Mouse (Mus musculus) embryonic facial prominence, embryonic 11.5 days (tissue): ENCODE data around the gene Rasgef1b. TPM values are rescaled to one million over a fixed set of nuclear protein-coding genes. Genes with fewer than 3 reads are reported as not detected.

Source experiments
- ATAC-seq: fragments of 200-750 bp; cut with Nextera tagmentation; replicated peaks from 2 replicates; pipeline ENCODE4 v1.8.0; 2017; ENCODE audit warnings: low read depth; ENCODE audit not compliant: insufficient number of reproducible peaks, low FRiP score, low TSS enrichment
- DNase-seq: peaks from one replicate; pipeline ENCODE4 v3.0.0-alpha.2; 2015; ENCODE audit warnings: low spot score
- H3K27ac ChIP-seq: fragments of 300-500 bp; sonication (generic); replicated peaks from 2 replicates; pipeline ENCODE4 v1.5.1; 2014; ENCODE audit warnings: mild to moderate bottlenecking, low read depth, low read length, control low read depth
- H3K27me3 ChIP-seq: fragments of 300-500 bp; sonication (generic); 2 replicates; pipeline ENCODE4 v1.6.1; 2014; ENCODE audit warnings: mild to moderate bottlenecking, low read length, moderate library complexity, mixed read lengths; ENCODE audit not compliant: control insufficient read depth, insufficient read depth
- H3K36me3 ChIP-seq: fragments of 300-500 bp; sonication (generic); replicated peaks from 2 replicates; pipeline ENCODE4 v1.6.1; 2014; ENCODE audit warnings: low read depth, mild to moderate bottlenecking, low read length, moderate library complexity, mixed read lengths; ENCODE audit not compliant: control insufficient read depth, insufficient read depth
- H3K4me1 ChIP-seq: fragments of 300-500 bp; sonication (generic); 2 replicates; pipeline ENCODE4 v1.6.1; 2014; ENCODE audit warnings: low read length, mixed read lengths; ENCODE audit not compliant: control insufficient read depth, insufficient read depth
- H3K4me2 ChIP-seq: fragments of 300-500 bp; sonication (generic); 2 replicates; pipeline ENCODE4 v1.6.1; 2014; ENCODE audit warnings: low read depth, mild to moderate bottlenecking, control low read depth, low read length, moderate library complexity
- H3K4me3 ChIP-seq: fragments of 300-500 bp; sonication (generic); 2 replicates; pipeline ENCODE4 v1.5.1; 2014; ENCODE audit warnings: low read depth, low read length, control low read depth
- H3K9ac ChIP-seq: fragments of 300-500 bp; sonication (generic); replicated peaks from 2 replicates; pipeline ENCODE4 v1.6.1; 2014; ENCODE audit warnings: mild to moderate bottlenecking, control low read depth, low read length
- H3K9me3 ChIP-seq: fragments of 300-500 bp; sonication (generic); replicated peaks from 2 replicates; pipeline ENCODE4 v1.6.1; 2016; ENCODE audit warnings: mild to moderate bottlenecking, low read length, inconsistent platforms, mixed read lengths; ENCODE audit not compliant: control insufficient read depth
- WGBS: fragments of 180-500 bp; shearing (Covaris S2); extraction: QIAGEN DNeasy Blood & Tissue Kit; methylation state at CpG from one replicate; pipeline ENCODE4 v1.1.7; 2014; 5-methylcytosine and 5-hydroxymethylcytosine counted together
- polyA plus RNA-seq: library from polyadenylated mRNA; unstranded; fragments of >200 nt; fragmentation: Nextera tagmentation; extraction: Ambion mirVana; gene quantifications from 2 replicates; pipeline ENCODE4 v1.2.1, GENCODE M21; 2014

Rasgef1b gene
- polyA plus RNA-seq, 1 experiment from 2014 or later = 14.2 TPM

DNA sequence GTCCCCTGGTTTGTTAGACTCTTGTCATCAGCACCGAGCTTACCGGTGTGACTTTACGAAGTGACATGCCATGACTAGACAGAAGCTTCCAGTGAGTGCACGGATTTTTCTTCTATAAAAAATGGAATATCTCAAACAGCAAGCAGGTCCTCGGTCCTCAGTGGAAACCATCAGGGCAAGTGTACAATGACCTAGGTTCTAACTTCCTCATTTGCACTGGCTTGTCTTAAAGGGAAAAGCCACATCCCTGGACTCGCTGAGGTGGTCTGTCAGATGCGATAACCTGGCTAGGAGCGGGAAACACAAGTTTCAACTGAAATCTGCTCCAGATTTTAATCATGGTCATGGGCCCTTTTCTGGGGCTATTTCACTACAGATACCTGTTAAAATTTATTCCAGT lies 450.5 kb downstream of the Rasgef1b start:
- H3K4me3 ChIP-seq = no peak overlapping the region
- no peak overlapping the region for H3K27ac ChIP-seq
- 90% methylated on average over 8 of the region's 8 CpGs for WGBS
- DNase-seq (no peak), ATAC-seq (no peak)
- H3K4me2 ChIP-seq = no peak overlapping the region
- no peaks in the 10 kb centered on the region for H3K9me3 ChIP-seq
- no peak overlapping the region for H3K9ac ChIP-seq
- H3K4me1 ChIP-seq = peaks cover 3% of the 10 kb centered on the region; the same call in 1 of the 2 replicates
- H3K36me3 ChIP-seq = no peaks in the 10 kb centered on the region
- no peaks in the 10 kb centered on the region for H3K27me3 ChIP-seq

- no peak overlapping the region for H3K4me3 ChIP-seq
- no peaks in the 10 kb centered on the region for H3K36me3 ChIP-seq
- H3K27me3 ChIP-seq = no peaks in the 10 kb centered on the region
- no peak for DNase-seq
- H3K4me1 ChIP-seq = peaks cover 3% of the 10 kb centered on the region; the same call in 1 of the 2 replicates
- no peak overlapping the region for H3K9ac ChIP-seq
- ATAC-seq = no peak
- no peaks in the 10 kb centered on the region for H3K9me3 ChIP-seq
- no peak overlapping the region for H3K27ac ChIP-seq
- WGBS = 86% methylated on average over 9 of the region's 9 CpGs
- H3K4me2 ChIP-seq = no peak overlapping the region
Measured at GRCm38 (mm10) chr5:99277536-99277935, 451.3 kb downstream of the Rasgef1b start.

DNA sequence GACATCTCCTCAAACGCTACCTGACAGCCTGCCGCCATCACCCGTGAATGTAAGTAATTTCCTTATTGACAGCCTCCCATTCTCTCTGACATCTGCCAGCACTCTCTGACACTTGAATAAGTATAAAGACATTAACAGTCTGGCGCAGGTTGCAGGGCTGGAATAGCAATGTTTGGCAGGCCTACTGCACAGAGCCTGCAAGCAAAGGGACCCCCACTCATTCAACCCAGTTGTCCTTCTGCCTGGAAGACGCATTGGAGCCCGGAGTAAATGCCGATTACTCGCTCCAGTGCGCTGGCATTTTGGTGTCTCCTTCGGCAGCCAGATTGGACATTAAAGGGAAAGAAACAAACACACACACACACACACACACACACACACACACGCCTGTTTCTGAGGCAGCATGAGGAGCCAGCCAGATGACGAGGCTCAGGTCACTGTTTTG lies 454.7 kb downstream of the Rasgef1b start:
- Histone ChIP-seq H3K27ac (no peak overlapping the region), H3K4me1 (peaks cover 3% of the 10 kb centered on the region; the same call in 1 of the 2 replicates), H3K4me3 (no peak overlapping the region), H3K27me3 (no peaks in the 10 kb centered on the region), H3K36me3 (no peaks in the 10 kb centered on the region), H3K9me3 (no peaks in the 10 kb centered on the region), H3K4me2 (no peak overlapping the region), H3K9ac (no peak overlapping the region)
- DNase-seq (peak; percentile 12), ATAC-seq (peak; percentile 84)
- 63% methylated on average over 12 of the region's 12 CpGs for WGBS

DNA sequence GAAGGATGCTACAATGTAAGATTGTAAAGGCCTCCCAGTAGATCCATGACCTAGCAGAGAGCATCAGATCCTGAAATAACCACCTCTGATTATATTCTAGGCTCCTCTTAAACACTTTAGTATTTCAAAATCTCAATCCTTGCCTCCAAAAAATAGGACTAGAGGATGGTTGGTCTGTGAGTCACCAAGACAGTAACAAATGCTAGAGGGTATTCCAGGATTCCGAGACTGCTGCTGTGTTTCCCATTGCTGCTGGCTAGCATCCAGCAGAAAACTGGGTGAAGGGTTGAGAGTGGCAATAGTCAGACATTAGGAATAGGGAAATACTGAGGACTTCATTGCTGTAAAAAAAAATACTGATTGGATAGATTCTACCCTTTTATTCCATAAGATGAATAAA lies 457.3 kb downstream of the Rasgef1b start:
- WGBS = 93% methylated on average over 1 of the region's 1 CpGs
- Histone ChIP-seq H3K4me3 (no peak overlapping the region), H3K9ac (no peak overlapping the region), H3K27ac (no peak overlapping the region), H3K9me3 (no peaks in the 10 kb centered on the region), H3K4me1 (peaks cover 3% of the 10 kb centered on the region; the same call in 1 of the 2 replicates), H3K4me2 (no peak overlapping the region), H3K36me3 (no peaks in the 10 kb centered on the region), H3K27me3 (no peaks in the 10 kb centered on the region)
- no peak for DNase-seq
- ATAC-seq = no peak

DNA sequence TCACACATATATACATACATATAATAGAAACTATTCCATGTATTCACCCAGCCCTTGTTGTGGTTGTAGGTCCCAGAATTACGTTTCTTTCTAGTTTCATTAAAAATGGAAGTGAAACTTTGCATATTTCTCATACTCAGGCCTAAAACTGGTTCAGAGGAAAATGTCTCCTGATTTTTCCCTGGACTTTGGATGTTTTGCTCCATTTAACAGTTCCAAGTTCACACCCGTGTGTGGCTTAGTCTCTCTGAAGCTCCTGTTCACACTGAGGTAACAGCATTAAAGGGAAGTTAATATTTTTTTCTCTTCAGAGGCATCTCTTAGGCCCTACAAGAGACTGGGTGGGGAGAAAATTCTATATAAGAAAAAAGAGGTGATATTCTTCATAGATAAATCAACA lies 459.7 kb downstream of the Rasgef1b start:
- Histone ChIP-seq H3K27me3 (no peaks in the 10 kb centered on the region), H3K4me3 (no peak overlapping the region), H3K4me2 (no peak overlapping the region), H3K9me3 (no peaks in the 10 kb centered on the region), H3K9ac (no peak overlapping the region), H3K27ac (no peak overlapping the region), H3K4me1 (peaks cover 2% of the 10 kb centered on the region; the same call in 1 of the 2 replicates), H3K36me3 (no peaks in the 10 kb centered on the region)
- 81% methylated on average over 2 of the region's 2 CpGs for WGBS
- DNase-seq = no peak
- ATAC-seq = no peak

- H3K4me1 ChIP-seq = no peaks in the 10 kb centered on the region
- H3K27ac ChIP-seq = no peak overlapping the region
- no peaks in the 10 kb centered on the region for H3K9me3 ChIP-seq
- H3K4me3 ChIP-seq = no peak overlapping the region
- ATAC-seq (no peak), DNase-seq (no peak)
- 92% methylated on average over 5 of the region's 5 CpGs for WGBS
- no peak overlapping the region for H3K4me2 ChIP-seq
- H3K9ac ChIP-seq = no peak overlapping the region
- no peaks in the 10 kb centered on the region for H3K36me3 ChIP-seq
- H3K27me3 ChIP-seq = no peaks in the 10 kb centered on the region
Measured at GRCm38 (mm10) chr5:99267338-99267737, 461.5 kb downstream of the Rasgef1b start.

DNA sequence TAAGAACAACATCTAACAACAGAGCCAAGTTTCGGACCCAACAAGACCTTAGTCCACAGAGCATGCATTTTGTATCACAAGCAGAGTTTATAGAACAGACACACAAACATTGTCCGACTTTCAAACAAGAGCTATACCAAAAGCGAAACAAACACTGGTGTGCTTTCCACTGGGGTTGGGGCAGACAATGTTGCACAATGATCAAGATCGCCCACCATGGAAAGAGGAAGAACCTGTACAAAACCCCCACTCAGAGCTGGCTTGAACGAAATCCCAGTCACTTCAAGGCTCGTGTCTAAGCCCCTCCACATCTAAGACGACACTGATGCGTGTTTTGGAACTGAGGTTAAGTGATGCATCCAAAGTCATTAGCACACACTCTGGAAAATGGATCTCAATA lies 462.6 kb downstream of the Rasgef1b start:
- Histone ChIP-seq H3K4me2 (no peak overlapping the region), H3K27me3 (no peaks in the 10 kb centered on the region), H3K9me3 (no peaks in the 10 kb centered on the region), H3K27ac (no peak overlapping the region), H3K4me1 (no peaks in the 10 kb centered on the region), H3K36me3 (no peaks in the 10 kb centered on the region), H3K9ac (no peak overlapping the region), H3K4me3 (no peak overlapping the region)
- ATAC-seq = no peak
- DNase-seq = no peak
- WGBS = 90% methylated on average over 8 of the region's 8 CpGs

- Histone ChIP-seq H3K36me3 (no peaks in the 10 kb centered on the region), H3K27ac (no peak overlapping the region), H3K4me1 (no peaks in the 10 kb centered on the region), H3K9me3 (no peaks in the 10 kb centered on the region), H3K27me3 (no peaks in the 10 kb centered on the region), H3K4me2 (no peak overlapping the region), H3K4me3 (no peak overlapping the region), H3K9ac (no peak overlapping the region)
- WGBS = 82% methylated on average over 6 of the region's 6 CpGs
- DNase-seq (no peak), ATAC-seq (no peak)
Measured at GRCm38 (mm10) chr5:99262197-99262920, 466.5 kb downstream of the Rasgef1b start.
